ENCODE assay signal across 8 mouse cellular contexts in genomic region chr14:50945081-50945480, GRCm38 (mm10). TPM values are rescaled to one million over a fixed set of nuclear protein-coding genes. Genes with fewer than 3 reads are reported as not detected.
DNase-seq lines count a peak whose midpoint lies in the region; ATAC-seq and TF ChIP-seq lines count a peak whose summit lies in the region.
"Not testable (repeated sequence)": the region's sequence is repeated elsewhere in the genome, so short reads cannot be mapped to it uniquely, and the experiment has no call there.

No protein-coding gene starts in this region.

- H3K4me2 ChIP-seq in hindbrain, embryonic 16.5 days (ENCODE audit: low read length), result peak overlapping the region; percentile 59
- peak overlapping the region; percentile 54 for H3K4me2 ChIP-seq in limb, embryonic 11.5 days (ENCODE audit: low read depth, severe bottlenecking)
- peak overlapping the region; percentile 67 for H3K4me2 ChIP-seq in lung, embryonic 14.5 days
- peak overlapping the region; percentile 77 for H3K4me2 ChIP-seq in myocyte (ENCODE audit: low read depth)

- H3K27ac ChIP-seq in embryonic fibroblast, embryonic 13.5 days (ENCODE audit: insufficient read depth, low read length), result peak overlapping the region; percentile 88
- peak overlapping the region; percentile 87 for H3K27ac ChIP-seq in heart, embryonic 10.5 days
- H3K27ac ChIP-seq in hindbrain, embryonic 16.5 days (ENCODE audit: low read depth, low read length), result peak overlapping the region; percentile 79
- H3K27ac ChIP-seq in limb, embryonic 11.5 days (replicated peaks; ENCODE audit: low read depth, low read length); thymus, adult 2 months (ENCODE audit: control insufficient read depth, insufficient read depth, low read length): not testable (repeated sequence)
- peak overlapping the region; percentile 88 for H3K27ac ChIP-seq in lung, embryonic 14.5 days (ENCODE audit: low read depth)

- TF ChIP-seq CTCF in embryonic fibroblast, embryonic 13.5 days (IDR thresholded peaks at IDR 0.05; ENCODE audit: borderline replicate concordance, insufficient read depth, low read length); lung, embryonic 14.5 days (IDR thresholded peaks at IDR 0.05; ENCODE audit: low read depth); thymus, adult 2 months (IDR thresholded peaks at IDR 0.05; ENCODE audit: borderline replicate concordance, control insufficient read depth, extremely low read depth, insufficient read depth, low read length, poor library complexity): not testable (repeated sequence)

- peak overlapping the region; percentile 61 for H3K9ac ChIP-seq in hindbrain, embryonic 16.5 days (ENCODE audit: low read depth, low read length)
- peak overlapping the region; percentile 62 for H3K9ac ChIP-seq in limb, embryonic 11.5 days (ENCODE audit: low read length)
- peak overlapping the region; percentile 59 for H3K9ac ChIP-seq in lung, embryonic 14.5 days

- not testable (repeated sequence) for H3ac ChIP-seq in myocyte (ENCODE audit: control insufficient read depth, insufficient read length)

- peak overlapping the region; percentile 80 for H3K4me3 ChIP-seq in embryonic fibroblast, embryonic 13.5 days (ENCODE audit: insufficient read depth, low read length)
- H3K4me3 ChIP-seq in heart, embryonic 10.5 days, result peak overlapping the region; percentile 55
- H3K4me3 ChIP-seq in hindbrain, embryonic 16.5 days (ENCODE audit: low read length), result peak overlapping the region; percentile 48
- H3K4me3 ChIP-seq in limb, embryonic 11.5 days (ENCODE audit: low read depth, low read length), result peak overlapping the region; percentile 45
- peak overlapping the region; percentile 48 for H3K4me3 ChIP-seq in lung, embryonic 14.5 days (ENCODE audit: low read depth, low read length)
- H3K4me3 ChIP-seq in myocyte, result peak overlapping the region; percentile 40
- H3K4me3 ChIP-seq in thymus, adult 2 months (ENCODE audit: control insufficient read depth, insufficient read depth, low read length), result peak overlapping the region; percentile 49; the same call in 1 of the 2 replicates

- H3K36me3 ChIP-seq in heart, embryonic 10.5 days, result peaks cover 10% of the 10 kb centered on the region
- not testable (repeated sequence) for H3K36me3 ChIP-seq in hindbrain, embryonic 16.5 days (ENCODE audit: control insufficient read depth, insufficient read depth, low read length); limb, embryonic 11.5 days (ENCODE audit: control insufficient read depth, insufficient read depth, low read length); lung, embryonic 14.5 days (ENCODE audit: insufficient read depth); myocyte (ENCODE audit: control insufficient read depth, insufficient read depth); thymus, adult 2 months (ENCODE audit: control insufficient read depth, insufficient read depth, low read length)

- not testable (repeated sequence) for H3K4me1 ChIP-seq in embryonic fibroblast, embryonic 13.5 days (ENCODE audit: control insufficient read depth, insufficient read depth, low read length); heart, embryonic 10.5 days; hindbrain, embryonic 16.5 days (ENCODE audit: control insufficient read depth, insufficient read depth, low read depth, low read length); limb, embryonic 11.5 days (ENCODE audit: control insufficient read depth, insufficient read depth, low read length); lung, embryonic 14.5 days (ENCODE audit: insufficient read depth); thymus, adult 2 months (replicated peaks; ENCODE audit: control insufficient read depth, insufficient read depth, low read length)

- ATAC-seq in hindbrain, embryonic 16.5 days; limb, embryonic 11.5 days (ENCODE audit: insufficient number of reproducible peaks, low FRiP score, low TSS enrichment, low read depth): not testable (repeated sequence)
- ATAC-seq in lung, embryonic 14.5 days (ENCODE audit: insufficient read depth), result 0 out of 2 replicates have a peak, but pooled peaks have one; percentile 4

- not testable (repeated sequence) for TF ChIP-seq POLR2A in embryonic fibroblast, embryonic 13.5 days (IDR thresholded peaks at IDR 0.05; ENCODE audit: low read depth, low read length); myocyte (IDR thresholded peaks at IDR 0.05; ENCODE audit: insufficient read length, low read depth); thymus, adult 2 months (IDR thresholded peaks at IDR 0.05; ENCODE audit: control insufficient read depth, extremely low read depth, insufficient read depth, low read length, poor library complexity)

- H3K9me3 ChIP-seq in heart, embryonic 10.5 days; hindbrain, embryonic 16.5 days (ENCODE audit: control insufficient read depth, low read length); limb, embryonic 11.5 days (ENCODE audit: control insufficient read depth, low read length); lung, embryonic 14.5 days (ENCODE audit: low read depth, low read length): not testable (repeated sequence)

- not testable (repeated sequence) for H3K27me3 ChIP-seq in heart, embryonic 10.5 days (ENCODE audit: insufficient read depth, poor library complexity, severe bottlenecking); hindbrain, embryonic 16.5 days (replicated peaks; ENCODE audit: control insufficient read depth, insufficient read depth, low read length); limb, embryonic 11.5 days (ENCODE audit: control insufficient read depth, insufficient read depth, low read length); lung, embryonic 14.5 days (ENCODE audit: insufficient read depth, low read length); myocyte (ENCODE audit: control insufficient read depth, insufficient read depth, insufficient read length); thymus, adult 2 months (ENCODE audit: control insufficient read depth, insufficient read depth, low read length)

- H3K79me2 ChIP-seq in myocyte (ENCODE audit: control insufficient read depth, insufficient read depth), result not testable (repeated sequence)

- DNase-seq in Muller cell, postnatal 12 days (ENCODE audit: inconsistent ontology term), result peak; percentile 59
- not testable (repeated sequence) for DNase-seq in heart, embryonic 10.5 days (ENCODE audit: low spot score); limb, embryonic 11.5 days (ENCODE audit: low spot score); lung, embryonic 14.5 days; thymus, adult 2 months

- WGBS in heart, embryonic 10.5 days, result 14% methylated on average over 6 of the region's 6 CpGs
- WGBS in hindbrain, embryonic 16.5 days, result 13% methylated on average over 6 of the region's 6 CpGs
- WGBS in limb, embryonic 11.5 days, result 7% methylated on average over 6 of the region's 6 CpGs
- WGBS in lung, embryonic 14.5 days, result 8% methylated on average over 6 of the region's 6 CpGs
- 5% methylated on average over 6 of the region's 6 CpGs for WGBS in thymus, adult 2 months

RNA-seq across cellular contexts. Expression of gene Gm49342, which starts 0.8 kb away (rescaled TPM):
- polyA plus RNA-seq in embryonic fibroblast, embryonic 13.5 days (2011; ENCODE audit: insufficient read length, low read depth, missing spikeins), result 22.3 and 51.1 TPM in 2 replicates
- not detected in 2 replicates for polyA plus RNA-seq in heart, embryonic 10.5 days (2016; fragmentation: Nextera tagmentation; extraction: Ambion mirVana)
- polyA plus RNA-seq in hindbrain, embryonic 16.5 days (2015; fragmentation: Nextera tagmentation; extraction: Ambion mirVana), result not detected in 2 replicates
- not detected in 2 replicates for polyA plus RNA-seq in limb, embryonic 11.5 days (2014; fragmentation: Nextera tagmentation; extraction: Ambion mirVana)
- polyA plus RNA-seq in lung, embryonic 14.5 days (2014; fragmentation: Nextera tagmentation; extraction: Ambion mirVana), result not detected in 2 replicates
- polyA plus RNA-seq in myocyte (2012; fragmentation: generic; extraction: Trizol), result 11.9 TPM
- 20.1 and 27.8 TPM in 2 replicates for polyA plus RNA-seq in thymus, adult 2 months (2012; rRNA removed)

RNA-seq across cellular contexts. Expression of gene Pnp2, which starts 10.7 kb away (rescaled TPM):
- 0.49 and 0.70 TPM in 2 replicates for polyA plus RNA-seq in embryonic fibroblast, embryonic 13.5 days (2011; ENCODE audit: insufficient read length, low read depth, missing spikeins)
- 0.34 TPM in 1 of 2 replicates, not detected in the other for polyA plus RNA-seq in heart, embryonic 10.5 days (2016; fragmentation: Nextera tagmentation; extraction: Ambion mirVana)
- 0.56 and 0.98 TPM in 2 replicates for polyA plus RNA-seq in hindbrain, embryonic 16.5 days (2015; fragmentation: Nextera tagmentation; extraction: Ambion mirVana)
- polyA plus RNA-seq in limb, embryonic 11.5 days (2014; fragmentation: Nextera tagmentation; extraction: Ambion mirVana), result 0.34 and 0.84 TPM in 2 replicates
- polyA plus RNA-seq in lung, embryonic 14.5 days (2014; fragmentation: Nextera tagmentation; extraction: Ambion mirVana), result 0.42 and 0.76 TPM in 2 replicates
- 0.08 TPM for polyA plus RNA-seq in myocyte (2012; fragmentation: generic; extraction: Trizol)
- polyA plus RNA-seq in thymus, adult 2 months (2012; rRNA removed), result 0.71 and 0.93 TPM in 2 replicates

RNA-seq across cellular contexts. Expression of gene Pnp, which starts 14.2 kb away (rescaled TPM):
- 64.5 and 79.4 TPM in 2 replicates for polyA plus RNA-seq in embryonic fibroblast, embryonic 13.5 days (2011; ENCODE audit: insufficient read length, low read depth, missing spikeins)
- polyA plus RNA-seq in heart, embryonic 10.5 days (2016; fragmentation: Nextera tagmentation; extraction: Ambion mirVana), result 44.3 and 63.0 TPM in 2 replicates
- 23.4 and 24.0 TPM in 2 replicates for polyA plus RNA-seq in hindbrain, embryonic 16.5 days (2015; fragmentation: Nextera tagmentation; extraction: Ambion mirVana)
- polyA plus RNA-seq in limb, embryonic 11.5 days (2014; fragmentation: Nextera tagmentation; extraction: Ambion mirVana), result 78.4 and 86.1 TPM in 2 replicates
- polyA plus RNA-seq in lung, embryonic 14.5 days (2014; fragmentation: Nextera tagmentation; extraction: Ambion mirVana), result 64.4 and 67.0 TPM in 2 replicates
- 20.4 TPM for polyA plus RNA-seq in myocyte (2012; fragmentation: generic; extraction: Trizol)
- 29.1 and 33.6 TPM in 2 replicates for polyA plus RNA-seq in thymus, adult 2 months (2012; rRNA removed)

RNA-seq across cellular contexts. Expression of gene Pip4p1, which starts 14.4 kb away (rescaled TPM):
- polyA plus RNA-seq in embryonic fibroblast, embryonic 13.5 days (2011; ENCODE audit: insufficient read length, low read depth, missing spikeins), result 66.4 and 69.5 TPM in 2 replicates
- polyA plus RNA-seq in heart, embryonic 10.5 days (2016; fragmentation: Nextera tagmentation; extraction: Ambion mirVana), result 36.1 and 44.7 TPM in 2 replicates
- 104 and 113 TPM in 2 replicates for polyA plus RNA-seq in hindbrain, embryonic 16.5 days (2015; fragmentation: Nextera tagmentation; extraction: Ambion mirVana)
- polyA plus RNA-seq in limb, embryonic 11.5 days (2014; fragmentation: Nextera tagmentation; extraction: Ambion mirVana), result 47.3 and 52.8 TPM in 2 replicates
- polyA plus RNA-seq in lung, embryonic 14.5 days (2014; fragmentation: Nextera tagmentation; extraction: Ambion mirVana), result 45.6 and 47.1 TPM in 2 replicates
- polyA plus RNA-seq in myocyte (2012; fragmentation: generic; extraction: Trizol), result 71.3 TPM
- polyA plus RNA-seq in thymus, adult 2 months (2012; rRNA removed), result 90.8 and 93.2 TPM in 2 replicates

RNA-seq across cellular contexts. Expression of gene Apex1, which starts 20.3 kb away (rescaled TPM):
- polyA plus RNA-seq in embryonic fibroblast, embryonic 13.5 days (2011; ENCODE audit: insufficient read length, low read depth, missing spikeins), result 62.4 and 68.1 TPM in 2 replicates
- 220 and 306 TPM in 2 replicates for polyA plus RNA-seq in heart, embryonic 10.5 days (2016; fragmentation: Nextera tagmentation; extraction: Ambion mirVana)
- 158 and 167 TPM in 2 replicates for polyA plus RNA-seq in hindbrain, embryonic 16.5 days (2015; fragmentation: Nextera tagmentation; extraction: Ambion mirVana)
- polyA plus RNA-seq in limb, embryonic 11.5 days (2014; fragmentation: Nextera tagmentation; extraction: Ambion mirVana), result 447 and 466 TPM in 2 replicates
- polyA plus RNA-seq in lung, embryonic 14.5 days (2014; fragmentation: Nextera tagmentation; extraction: Ambion mirVana), result 272 and 273 TPM in 2 replicates
- polyA plus RNA-seq in myocyte (2012; fragmentation: generic; extraction: Trizol), result 113 TPM
- polyA plus RNA-seq in thymus, adult 2 months (2012; rRNA removed), result 44.5 and 54.1 TPM in 2 replicates

Comparison
In these comparisons a context has a peak if more than half of its experiments do, and no peak if none do; other contexts are left out.
1. RNA of gene Gm49342, which starts 0.8 kb away (polyA plus RNA-seq): 22.3 to 51.1 TPM in embryonic fibroblast, embryonic 13.5 days, 20.1 to 27.8 TPM in thymus, adult 2 months and 11.9 TPM in myocyte (single experiment); not detected in heart, embryonic 10.5 days, not detected in hindbrain, embryonic 16.5 days, not detected in limb, embryonic 11.5 days and not detected in lung, embryonic 14.5 days; every median in the first group is over 10 times any median in the second.
2. Peak in every context shown above with its lines, with median percentiles within 50 percentile points of each other: H3K4me3 ChIP-seq, H3K4me2 ChIP-seq and H3K9ac ChIP-seq.